Mouse (Mus musculus): ENCODE measurements around the gene Iqcj. TPM values are rescaled to one million over a fixed set of nuclear protein-coding genes. Genes with fewer than 3 reads are reported as not detected.

Iqcj gene
- polyA plus RNA-seq, 1 experiment: not detected

DNA sequence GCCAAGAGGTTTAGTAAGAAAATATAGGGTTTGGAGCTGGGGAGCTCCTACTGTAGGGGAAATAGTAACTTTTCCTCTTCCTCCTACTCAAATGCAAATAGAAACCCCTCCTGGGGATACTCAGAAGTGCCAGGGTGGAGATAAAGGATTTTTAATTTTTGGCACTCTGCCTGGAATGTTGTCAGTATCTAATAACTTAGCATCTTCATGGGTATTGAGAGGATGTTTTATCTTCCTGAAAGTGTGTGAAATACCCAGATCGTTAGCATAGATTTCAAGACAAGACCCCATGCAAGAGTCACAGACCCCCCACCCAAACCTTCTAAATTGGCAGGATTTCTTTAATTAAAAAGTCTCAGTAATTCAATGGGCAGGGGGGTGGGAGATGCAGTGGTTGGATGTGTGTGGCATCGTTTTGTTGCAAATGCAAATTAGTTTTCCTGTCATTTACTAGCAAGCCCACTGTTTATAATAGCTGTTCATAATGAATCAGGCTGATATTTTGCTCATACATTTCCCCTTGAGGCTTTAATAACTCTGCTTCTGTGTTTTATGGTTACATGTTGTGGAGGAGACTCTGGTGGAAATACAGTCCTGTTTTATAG, 213.2 kb downstream of the Iqcj start:
- H3K4me3 ChIP-seq (ENCODE audit: low read depth, low read length): no peak overlapping the region
- TF ChIP-seq CTCF (IDR thresholded peaks at IDR 0.05; ENCODE audit: extremely low read depth, insufficient read length, insufficient replicate concordance, low read depth, low read length): no peak
- no peak overlapping the region for H3K27ac ChIP-seq (ENCODE audit: insufficient read depth, low read depth, low read length)
- no peaks in the 10 kb centered on the region for H3K36me3 ChIP-seq (ENCODE audit: control insufficient read depth, insufficient read depth, low read length)
- H3K4me1 ChIP-seq (ENCODE audit: control insufficient read depth, insufficient read depth, insufficient read length, low read length): no peaks in the 10 kb centered on the region
- WGBS: 76% methylated on average over 2 of the region's 2 CpGs
- no peaks in the 10 kb centered on the region for H3K27me3 ChIP-seq (ENCODE audit: control insufficient read depth, insufficient read depth, low read length)

Other genes starting within 250 kb of the Iqcj start
- gene Iqschfp, start within 50 bp of the Iqcj start, polyA plus RNA-seq (2012; rRNA removed): not detected in 2 replicates
- 4.3 and 5.0 TPM in 2 replicates for gene Schip1, start 172.6 kb downstream of the Iqcj start, polyA plus RNA-seq (2012; rRNA removed)